Mouse (Mus musculus) liver, postnatal 0 days (tissue): ENCODE measurements around the gene Sema6b. TPM values are rescaled to one million over a fixed set of nuclear protein-coding genes. Genes with fewer than 3 reads are reported as not detected.
A peak's percentile ranks its signal among the peaks of the same experiment; 100 is the strongest.

Source experiments
- ATAC-seq: fragments of 200-750 bp; cut with Nextera tagmentation; 2 replicates; pipeline ENCODE4 v1.8.0; 2017; ENCODE audit warnings: mild to moderate bottlenecking, moderate library complexity
- DNase-seq: peaks from one replicate; pipeline ENCODE4 v3.0.0-alpha.2; 2016
- H3K27ac ChIP-seq: fragments of 300-500 bp; sonication (generic); 2 replicates; pipeline ENCODE4 v1.5.1; 2014; ENCODE audit warnings: antibody characterized with exemption, moderate library complexity, mild to moderate bottlenecking, low read depth
- H3K27me3 ChIP-seq: fragments of 300-500 bp; sonication (generic); 2 replicates; pipeline ENCODE4 v1.6.1; 2014; ENCODE audit warnings: low read length, control low read depth, mixed read lengths; ENCODE audit not compliant: insufficient read depth
- H3K36me3 ChIP-seq: fragments of 300-500 bp; sonication (generic); replicated peaks from 2 replicates; pipeline ENCODE4 v1.6.1; 2014; ENCODE audit warnings: mild to moderate bottlenecking, control low read depth, low read length, moderate library complexity, mixed read lengths; ENCODE audit not compliant: insufficient read depth
- H3K4me1 ChIP-seq: fragments of 300-500 bp; sonication (generic); 2 replicates; pipeline ENCODE4 v1.6.1; 2014; ENCODE audit warnings: antibody characterized with exemption, mild to moderate bottlenecking, control low read depth; ENCODE audit not compliant: insufficient read depth
- H3K4me2 ChIP-seq: fragments of 300-500 bp; sonication (generic); 2 replicates; pipeline ENCODE4 v1.6.1; 2014; ENCODE audit warnings: low read depth, mild to moderate bottlenecking, low read length, moderate library complexity, mixed read lengths
- H3K4me3 ChIP-seq: fragments of 300-500 bp; sonication (generic); 2 replicates; pipeline ENCODE4 v1.5.1; 2014; ENCODE audit warnings: low read depth, low read length
- H3K9ac ChIP-seq: fragments of 300-500 bp; sonication (generic); replicated peaks from 2 replicates; pipeline ENCODE4 v1.6.1; 2014; ENCODE audit warnings: mild to moderate bottlenecking, moderate library complexity
- H3K9me3 ChIP-seq: fragments of 300-500 bp; sonication (generic); 2 replicates; pipeline ENCODE4 v1.6.1; 2016; ENCODE audit warnings: mild to moderate bottlenecking, control low read depth, low read length, mixed read lengths
- CTCF ChIP-seq: sonication (generic); IDR thresholded peaks from 2 replicates; pipeline ENCODE4 v1.5.1; 2016; ENCODE audit warnings: antibody characterized with exemption, low read depth
- EP300 ChIP-seq: IDR thresholded peaks from 2 replicates; pipeline ENCODE4 v1.6.1; 2016; ENCODE audit warnings: antibody characterized with exemption, low read depth, mild to moderate bottlenecking
- WGBS: fragments of 180-500 bp; shearing (Covaris S2); extraction: QIAGEN DNeasy Blood & Tissue Kit; methylation state at CpG from one replicate; pipeline ENCODE4 v1.1.7; 2014; ENCODE audit not compliant: insufficient replicate concordance; 5-methylcytosine and 5-hydroxymethylcytosine counted together
- microRNA-seq: library from miRNA; unstranded; fragments of <30 nt; microRNA quantifications from one replicate; pipeline ENCODE4, GENCODE M21; 2016
- polyA plus RNA-seq: library from polyadenylated mRNA; unstranded; fragments of >200 nt; fragmentation: Nextera tagmentation; extraction: Ambion mirVana; gene quantifications from 2 replicates; pipeline ENCODE4 v1.2.1, GENCODE M21; 2015

Sema6b gene
- polyA plus RNA-seq, 1 experiment from 2014 or later: 0.56 TPM

GRCm38 (mm10) chr17:56077523-56077922 lies 62.6 kb downstream of the Sema6b start:
- DNase-seq (no peak), ATAC-seq (no peak)
- Histone ChIP-seq H3K9ac (no peak overlapping the region), H3K4me1 (peaks cover 35% of the 10 kb centered on the region), H3K4me3 (no peak overlapping the region), H3K4me2 (no peak overlapping the region), H3K27me3 (no peaks in the 10 kb centered on the region), H3K9me3 (no peaks in the 10 kb centered on the region), H3K36me3 (peaks cover 12% of the 10 kb centered on the region), H3K27ac (no peak overlapping the region)
- WGBS: 80% methylated on average over 5 of the region's 5 CpGs
- TF ChIP-seq CTCF (no peak), EP300 (no peak)

GRCm38 (mm10) chr17:56074827-56075208 lies 65.3 kb downstream of the Sema6b start, which contains the start of gene Ubxn6:
Ubxn6 (minus strand) TSS chr17:56075028.
- H3K4me1 ChIP-seq: peaks cover 20% of the 10 kb centered on the region
- peak; percentile 55 for TF ChIP-seq CTCF
- TF ChIP-seq EP300: no peak
- peak within 1 kb of the TSS; percentile 82 for H3K4me3 ChIP-seq
- no peaks in the 10 kb centered on the region for H3K9me3 ChIP-seq
- peak within 1 kb of the TSS; percentile 100 for H3K27ac ChIP-seq
- H3K27me3 ChIP-seq: no peaks in the 10 kb centered on the region
- H3K9ac ChIP-seq: peak within 1 kb of the TSS; percentile 79
- WGBS: under 1% methylated on average over 34 of the region's 35 CpGs
- H3K4me2 ChIP-seq: peak within 1 kb of the TSS; percentile 91
- peak; percentile 27 for ATAC-seq
- peaks cover 27% of the 10 kb centered on the region for H3K36me3 ChIP-seq
- peak; percentile 97 for DNase-seq

GRCm38 (mm10) chr17:56074097-56074826 lies 65.9 kb downstream of the Sema6b start:
- peak overlapping the region; percentile 79 for H3K9ac ChIP-seq

More at GRCm38 (mm10) chr17:56074097-56074826, 65.9 kb downstream of the Sema6b start:
- Histone ChIP-seq H3K36me3 (peaks cover 32% of the 10 kb centered on the region), H3K4me1 (peaks cover 20% of the 10 kb centered on the region), H3K4me3 (peak overlapping the region; percentile 82), H3K27ac (peak overlapping the region; percentile 100), H3K4me2 (peak overlapping the region; percentile 91), H3K9me3 (no peaks in the 10 kb centered on the region), H3K27me3 (no peaks in the 10 kb centered on the region)
- TF ChIP-seq EP300 (no peak), CTCF (no peak)
- ATAC-seq: peak; percentile 33
- DNase-seq: peak; percentile 95
- WGBS: 7% methylated on average over 22 of the region's 22 CpGs

Small RNAs within 50 kb of the gene (microRNA-seq; reads per million reads assigned to microRNA genes)
- gene Gm44397: not detected

Other genes starting within 250 kb of the Sema6b start
- gene Zfp959, start 248.2 kb downstream of the Sema6b start, polyA plus RNA-seq: 4.9 and 5.5 TPM in 2 replicates
- gene Zfp119b, start 190.8 kb downstream of the Sema6b start, polyA plus RNA-seq: 3.8 and 4.4 TPM in 2 replicates
- 10.0 and 10.5 TPM in 2 replicates for gene Ebi3, start 187.7 kb downstream of the Sema6b start, polyA plus RNA-seq
- 6.3 and 7.1 TPM in 2 replicates for gene Yju2, start 181.2 kb downstream of the Sema6b start, polyA plus RNA-seq
- gene Shd, start 169.9 kb downstream of the Sema6b start, polyA plus RNA-seq: 0.26 and 0.34 TPM in 2 replicates
- not detected in 2 replicates for gene Fsd1, start 153.8 kb downstream of the Sema6b start, polyA plus RNA-seq
- 14.3 and 16.8 TPM in 2 replicates for gene Stap2, start 134.8 kb downstream of the Sema6b start, polyA plus RNA-seq
- gene Mpnd, start 134.6 kb downstream of the Sema6b start, polyA plus RNA-seq: 17.5 and 23.9 TPM in 2 replicates
- 35.9 and 37.1 TPM in 2 replicates for gene Sh3gl1, start 103.7 kb downstream of the Sema6b start, polyA plus RNA-seq
- 4.9 and 6.5 TPM in 2 replicates for gene Chaf1a, start 99.9 kb downstream of the Sema6b start, polyA plus RNA-seq
- gene Ubxn6, start 65.3 kb downstream of the Sema6b start, polyA plus RNA-seq: 19.1 and 20.5 TPM in 2 replicates
- gene Hdgfl2, start 60.7 kb downstream of the Sema6b start, polyA plus RNA-seq: 24.8 and 27.7 TPM in 2 replicates
- 0.12 and 0.24 TPM in 2 replicates for gene Plin4, start 30.5 kb downstream of the Sema6b start, polyA plus RNA-seq
- gene Plin5, start 22.7 kb downstream of the Sema6b start, polyA plus RNA-seq: 57.3 and 58.4 TPM in 2 replicates
- 256 and 269 TPM in 2 replicates for gene Lrg1, start 18.3 kb downstream of the Sema6b start, polyA plus RNA-seq
- gene Tnfaip8l1, start 22.1 kb upstream of the Sema6b start, polyA plus RNA-seq: 2.8 and 3.3 TPM in 2 replicates
- gene Mydgf, start 43.6 kb upstream of the Sema6b start, polyA plus RNA-seq: 45.8 and 49.8 TPM in 2 replicates
- gene Dpp9, start 78.6 kb upstream of the Sema6b start, polyA plus RNA-seq: 10.2 and 12.1 TPM in 2 replicates
- 5.1 and 5.2 TPM in 2 replicates for gene Fem1a, start 116.5 kb upstream of the Sema6b start, polyA plus RNA-seq
- 2.6 and 3.1 TPM in 2 replicates for gene Ticam1, start 136.4 kb upstream of the Sema6b start, polyA plus RNA-seq
- 25.8 and 26.8 TPM in 2 replicates for gene Plin3, start 152.5 kb upstream of the Sema6b start, polyA plus RNA-seq
- gene Arrdc5, start 159.9 kb upstream of the Sema6b start, polyA plus RNA-seq: not detected in 2 replicates
- 37.8 and 43.5 TPM in 2 replicates for gene Uhrf1, start 163.0 kb upstream of the Sema6b start, polyA plus RNA-seq
- gene Kdm4b, start 185.7 kb upstream of the Sema6b start, polyA plus RNA-seq: 5.0 and 5.8 TPM in 2 replicates